Mouse (Mus musculus) midbrain, postnatal 0 days (tissue): ENCODE data around the gene Dhx16. TPM values are rescaled to one million over a fixed set of nuclear protein-coding genes. Genes with fewer than 3 reads are reported as not detected.

ENCODE experiments used
- ATAC-seq: fragments of 200-750 bp; cut with Nextera tagmentation; 2 replicates; pipeline ENCODE4 v1.8.0; 2017; ENCODE audit warnings: moderate number of reproducible peaks, mild to moderate bottlenecking, moderate TSS enrichment, moderate library complexity; ENCODE audit not compliant: low FRiP score
- DNase-seq: peaks from one replicate; pipeline ENCODE4 v3.0.0-alpha.2; 2015; ENCODE audit warnings: low spot score
- H3K27ac ChIP-seq: fragments of 300-500 bp; sonication (generic); 2 replicates; pipeline ENCODE4 v1.5.1; 2014; ENCODE audit warnings: low read depth, mild to moderate bottlenecking, low read length, mixed read lengths
- H3K27me3 ChIP-seq: fragments of 300-500 bp; sonication (generic); 2 replicates; pipeline ENCODE4 v1.6.1; 2014; ENCODE audit warnings: low read length, control low read depth, mixed read lengths; ENCODE audit not compliant: insufficient read depth
- H3K36me3 ChIP-seq: fragments of 300-500 bp; sonication (generic); 2 replicates; pipeline ENCODE4 v1.6.1; 2014; ENCODE audit warnings: low read length, control low read depth, mixed read lengths; ENCODE audit not compliant: insufficient read depth
- H3K4me1 ChIP-seq: fragments of 300-500 bp; sonication (generic); 2 replicates; pipeline ENCODE4 v1.6.1; 2014; ENCODE audit warnings: mild to moderate bottlenecking, control low read depth, antibody characterized with exemption, low read length, mixed read lengths; ENCODE audit not compliant: insufficient read depth
- H3K4me2 ChIP-seq: fragments of 300-500 bp; sonication (generic); 2 replicates; pipeline ENCODE4 v1.6.1; 2014; ENCODE audit warnings: low read depth, mild to moderate bottlenecking, low read length, mixed read lengths; ENCODE audit not compliant: poor library complexity, severe bottlenecking
- H3K4me3 ChIP-seq: fragments of 300-500 bp; sonication (generic); 2 replicates; pipeline ENCODE4 v1.5.1; 2014; ENCODE audit warnings: low read depth, mild to moderate bottlenecking, low read length, moderate library complexity
- H3K9ac ChIP-seq: fragments of 300-500 bp; sonication (generic); replicated peaks from 2 replicates; pipeline ENCODE4 v1.6.1; 2014; ENCODE audit warnings: mild to moderate bottlenecking, low read length, moderate library complexity, mixed read lengths; ENCODE audit not compliant: poor library complexity, severe bottlenecking
- H3K9me3 ChIP-seq: fragments of 300-500 bp; sonication (generic); 2 replicates; pipeline ENCODE4 v1.6.1; 2016; ENCODE audit warnings: low read length, control low read depth
- CTCF ChIP-seq: IDR thresholded peaks from 2 replicates; pipeline ENCODE4 v1.5.1; 2016; ENCODE audit warnings: antibody characterized with exemption, mild to moderate bottlenecking
- WGBS: fragments of 180-500 bp; shearing (Covaris S2); extraction: QIAGEN DNeasy Blood & Tissue Kit; methylation state at CpG from one replicate; pipeline ENCODE4 v1.1.7; 2014; 5-methylcytosine and 5-hydroxymethylcytosine counted together
- polyA plus RNA-seq: library from polyadenylated mRNA; unstranded; fragments of >200 nt; fragmentation: Nextera tagmentation; extraction: Ambion mirVana; gene quantifications from 2 replicates; pipeline ENCODE4 v1.2.1, GENCODE M21; 2015
- total RNA-seq: library from RNA; depleted of rRNA; stranded (reverse); fragments of >200 nt; gene quantifications from 2 replicates; pipeline ENCODE4 v1.2.3, GENCODE M21; 2014

The Dhx16 gene
- total and polyA plus RNA-seq, 2 experiments from 2014 or later = 25.1 to 26.7 TPM

DNA sequence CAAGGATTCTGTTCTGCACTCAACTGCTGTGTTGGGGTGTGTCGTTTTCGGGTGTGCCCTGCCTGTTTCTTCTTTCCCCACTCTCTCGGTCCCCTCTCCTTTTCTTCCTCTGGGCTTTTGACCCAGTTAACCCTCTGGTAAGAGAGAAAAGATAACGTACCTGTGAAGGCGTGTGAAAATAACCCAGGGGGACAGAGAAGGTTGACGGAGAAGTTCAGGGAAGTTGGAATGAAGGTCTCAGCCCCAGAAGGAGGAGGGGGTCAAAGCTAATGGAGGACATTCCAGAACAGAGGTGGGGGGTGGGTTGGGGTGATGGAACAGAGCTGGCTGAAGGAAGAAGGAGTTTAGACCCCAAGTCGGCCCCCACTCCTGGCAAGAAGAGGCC is 10.7 kb upstream of the Dhx16 start:
- 3% methylated on average over 7 of the region's 7 CpGs for WGBS
- Histone ChIP-seq H3K9ac (peak overlapping the region; percentile 69), H3K36me3 (no peaks in the 10 kb centered on the region), H3K27me3 (no peaks in the 10 kb centered on the region), H3K4me3 (peak overlapping the region; percentile 76), H3K4me1 (peaks cover 24% of the 10 kb centered on the region), H3K27ac (peak overlapping the region; percentile 33; the same call in 1 of the 2 replicates), H3K9me3 (no peaks in the 10 kb centered on the region), H3K4me2 (peak overlapping the region; percentile 91)
- no peak for TF ChIP-seq CTCF
- ATAC-seq = no peak
- DNase-seq = no peak

DNA sequence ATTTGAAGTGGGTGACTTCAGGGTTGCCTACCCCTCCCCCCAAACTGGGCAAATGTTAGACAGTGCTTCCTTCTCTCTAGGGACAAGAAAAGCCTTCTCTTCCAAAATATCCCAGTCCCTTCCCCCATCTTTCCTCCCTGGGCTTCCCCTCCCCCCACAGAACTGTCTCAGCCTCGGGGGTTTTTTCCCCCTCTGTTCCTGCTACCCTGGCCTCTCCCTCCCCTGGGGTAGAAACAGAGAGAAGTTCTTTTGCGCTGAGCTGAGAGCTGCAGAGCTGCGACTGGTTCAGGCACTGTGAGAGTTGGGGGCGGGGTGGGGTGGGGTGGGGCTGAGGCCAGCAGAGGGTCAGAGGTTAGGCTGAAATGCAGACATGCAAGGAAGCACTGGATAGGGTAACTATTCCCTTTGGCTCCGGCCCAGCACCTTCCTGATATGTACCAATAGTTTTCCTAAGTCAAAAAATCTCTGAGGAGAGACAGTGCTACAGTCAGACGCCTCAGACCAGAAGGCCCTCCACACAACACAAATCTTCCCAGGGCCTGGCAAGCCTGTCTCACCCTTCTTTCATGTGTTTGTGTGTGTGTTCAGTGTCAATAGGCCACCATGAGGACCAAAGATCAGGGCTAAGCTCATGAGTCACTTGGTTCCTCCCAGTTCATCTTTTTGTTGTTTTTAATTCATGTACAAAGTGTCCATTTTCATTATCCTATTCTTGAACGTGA is 10.1 kb upstream of the Dhx16 start:
- TF ChIP-seq CTCF = no peak
- H3K9me3 ChIP-seq = no peaks in the 10 kb centered on the region
- H3K27me3 ChIP-seq = no peaks in the 10 kb centered on the region
- peak overlapping the region; percentile 91 for H3K4me2 ChIP-seq
- 2% methylated on average over 7 of the region's 7 CpGs for WGBS
- peaks cover 24% of the 10 kb centered on the region for H3K4me1 ChIP-seq
- ATAC-seq (no peak), DNase-seq (peak; percentile 21)
- peak overlapping the region; percentile 69 for H3K9ac ChIP-seq
- H3K36me3 ChIP-seq = no peaks in the 10 kb centered on the region
- peak overlapping the region; percentile 57 for H3K27ac ChIP-seq
- H3K4me3 ChIP-seq = peak overlapping the region; percentile 76

DNA sequence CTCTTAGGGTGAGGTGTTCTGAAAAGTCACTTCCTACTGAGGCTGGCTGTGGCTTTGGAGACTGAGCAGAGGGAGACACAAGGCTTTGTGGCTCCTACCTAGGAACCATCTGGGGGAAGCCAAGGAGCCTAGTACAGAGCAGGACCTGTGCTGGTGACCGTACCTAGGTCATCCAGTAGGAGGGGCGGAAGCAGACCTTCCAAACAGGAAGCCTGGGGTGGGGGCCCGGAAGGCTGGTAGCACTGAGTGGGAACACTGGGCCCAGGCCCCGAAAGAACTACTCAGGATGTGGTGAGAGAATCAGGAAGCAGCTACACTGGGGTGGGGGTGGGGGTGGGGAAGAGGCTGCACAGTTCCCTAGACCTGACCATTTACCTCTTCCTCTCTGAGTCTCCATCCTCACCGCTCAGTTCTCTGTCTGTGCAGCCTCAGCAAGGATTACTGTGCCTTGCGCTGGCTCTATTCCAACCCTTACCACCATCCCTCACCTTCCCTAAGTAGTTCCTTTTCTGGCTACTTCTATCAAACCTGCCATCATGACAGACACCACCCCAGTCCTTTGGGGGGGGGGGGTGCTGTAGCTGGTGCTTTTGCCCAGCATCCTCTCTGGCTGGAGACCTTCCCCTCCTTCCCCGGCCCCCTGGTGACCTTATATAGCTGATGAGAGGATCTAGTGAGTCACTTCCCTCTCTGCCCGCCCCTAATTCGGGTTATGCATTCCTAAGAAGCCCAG is 9.3 kb upstream of the Dhx16 start:
- peak overlapping the region; percentile 57 for H3K27ac ChIP-seq
- ATAC-seq (no peak), DNase-seq (no peak)
- peak overlapping the region; percentile 69 for H3K9ac ChIP-seq
- H3K4me1 ChIP-seq = peaks cover 22% of the 10 kb centered on the region
- no peak for TF ChIP-seq CTCF
- peaks cover 4% of the 10 kb centered on the region; the same call in 1 of the 2 replicates for H3K36me3 ChIP-seq
- H3K9me3 ChIP-seq = no peaks in the 10 kb centered on the region
- H3K4me3 ChIP-seq = peak overlapping the region; percentile 76
- 69% methylated on average over 9 of the region's 9 CpGs for WGBS
- H3K27me3 ChIP-seq = no peaks in the 10 kb centered on the region
- H3K4me2 ChIP-seq = peak overlapping the region; percentile 91

DNA sequence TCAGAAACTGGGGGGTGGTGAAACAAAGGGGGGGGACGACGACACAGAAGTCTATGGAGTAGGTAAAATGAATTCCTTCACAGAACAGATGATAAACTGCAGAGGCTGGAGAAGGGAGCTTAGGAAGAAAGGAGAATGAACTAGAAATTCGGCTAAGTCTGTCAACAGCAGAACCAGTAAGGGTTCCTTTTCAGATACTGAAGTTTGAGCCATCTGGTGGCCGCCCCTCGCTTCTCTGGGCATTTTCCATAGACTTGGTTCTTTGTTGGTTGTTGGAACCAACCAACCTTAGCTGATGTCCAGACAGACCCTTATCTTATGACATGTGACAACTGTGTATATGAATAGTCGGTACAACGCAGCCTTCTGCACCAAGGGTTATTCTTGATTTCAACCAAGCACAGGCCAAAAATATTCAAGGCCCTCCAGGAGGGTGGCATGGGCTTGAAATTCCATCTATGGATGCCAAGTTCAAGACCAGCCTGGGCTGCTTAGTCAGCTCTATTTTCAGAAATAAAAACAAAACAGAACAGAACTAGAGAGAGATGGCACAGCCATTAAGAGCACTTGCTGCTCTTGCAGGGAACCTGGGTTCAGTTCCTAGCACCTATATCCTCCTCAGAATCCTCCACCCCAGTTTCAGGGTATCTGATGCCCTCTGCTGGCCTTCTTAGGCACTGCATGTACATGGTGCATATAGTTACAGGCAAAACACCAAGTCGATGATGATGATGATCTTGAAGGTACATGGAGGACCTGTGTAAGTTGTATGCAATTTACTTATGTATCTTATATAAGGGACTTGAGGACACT is 8.5 kb upstream of the Dhx16 start:
- H3K27ac ChIP-seq = peak overlapping the region; percentile 57; the same call in 1 of the 2 replicates
- H3K9ac ChIP-seq = peak overlapping the region; percentile 69
- WGBS = 90% methylated on average over 8 of the region's 8 CpGs

DNA sequence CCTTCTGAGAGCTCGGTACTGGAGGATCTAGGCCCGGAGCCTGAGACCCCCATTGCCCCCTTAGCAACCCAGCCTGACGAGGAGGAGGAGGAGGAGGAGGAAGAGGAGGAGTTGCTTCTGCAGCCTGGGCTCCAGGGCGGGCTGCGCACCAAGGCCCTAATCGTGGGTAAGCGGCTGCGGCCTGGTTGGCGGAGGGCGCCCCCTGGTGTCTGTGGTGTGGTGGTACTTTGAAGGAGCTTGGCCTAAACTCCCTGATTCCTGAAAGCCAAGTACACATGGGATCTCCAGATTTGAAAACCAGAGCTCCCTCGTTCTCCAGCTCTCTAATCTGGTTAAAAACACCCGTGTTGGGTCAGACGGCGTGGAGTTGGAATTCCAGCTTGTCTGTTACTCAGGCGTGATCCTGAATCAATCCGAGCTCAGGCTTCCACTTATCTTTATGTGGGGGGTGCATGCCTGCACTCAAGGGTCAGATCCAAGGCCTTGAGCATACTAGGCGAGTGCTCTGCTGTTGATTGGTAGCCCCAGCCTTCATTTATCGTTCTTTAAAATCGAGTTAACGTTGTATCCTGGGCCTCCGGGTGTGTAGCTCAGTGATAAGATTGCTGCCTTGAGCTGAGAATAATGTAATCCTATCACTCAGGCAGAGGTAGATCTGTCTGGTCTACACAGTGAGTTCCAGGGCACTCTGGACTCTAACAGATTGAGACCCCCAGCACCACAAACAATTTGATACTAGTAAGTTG is 5.7 kb upstream of the Dhx16 start:
- DNase-seq (peak; percentile 83), ATAC-seq (no peak)
- H3K27me3 ChIP-seq = no peaks in the 10 kb centered on the region
- H3K4me2 ChIP-seq = no peak overlapping the region
- H3K4me3 ChIP-seq = no peak overlapping the region
- peaks cover 4% of the 10 kb centered on the region; the same call in 1 of the 2 replicates for H3K36me3 ChIP-seq
- no peak overlapping the region for H3K27ac ChIP-seq
- TF ChIP-seq CTCF = peak; percentile 90
- no peaks in the 10 kb centered on the region for H3K9me3 ChIP-seq
- WGBS = 31% methylated on average over 21 of the region's 21 CpGs
- peaks cover 17% of the 10 kb centered on the region; the same call in 1 of the 2 replicates for H3K4me1 ChIP-seq
- H3K9ac ChIP-seq = no peak overlapping the region

More for the DNA sequence above, 8.5 kb upstream of the Dhx16 start:
- Histone ChIP-seq H3K4me1 (peaks cover 22% of the 10 kb centered on the region), H3K27me3 (no peaks in the 10 kb centered on the region), H3K4me2 (peak overlapping the region; percentile 91), H3K36me3 (peaks cover 4% of the 10 kb centered on the region; the same call in 1 of the 2 replicates), H3K4me3 (peak overlapping the region; percentile 76; the same call in 1 of the 2 replicates), H3K9me3 (no peaks in the 10 kb centered on the region)
- DNase-seq = no peak
- no peak for ATAC-seq
- peak; percentile 72 for TF ChIP-seq CTCF
